Mouse (Mus musculus) right cerebral cortex, postnatal 36 days (tissue): ENCODE data around the gene Ogfod3.

ENCODE experiments used
- DNase-seq, 2 experiments: peaks; one replicate each; pipeline ENCODE4 v3.0.0; 2022; ENCODE audit warnings: low spot score in 2 of 2, mixed read lengths in 1 of 2

Ogfod3 gene

DNA sequence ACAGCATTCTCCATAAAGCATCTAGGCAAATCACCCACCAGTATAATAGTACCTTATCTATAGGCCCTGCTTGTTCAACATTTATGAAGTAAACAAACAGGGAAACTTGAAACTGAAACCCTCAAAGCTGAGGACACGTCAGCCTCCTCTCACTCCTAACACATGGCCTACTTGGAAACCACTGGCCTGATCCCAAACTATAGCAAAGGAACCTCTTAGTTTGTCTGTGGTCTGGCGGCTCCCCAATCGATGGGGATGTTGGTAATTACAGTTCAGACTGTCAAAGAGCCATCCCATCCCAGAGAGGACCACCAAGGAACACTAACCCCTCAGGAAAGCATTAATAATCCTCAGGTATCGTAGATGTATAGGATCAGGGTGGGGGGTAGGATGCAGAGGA, 4.7 kb downstream of the Ogfod3 start:
- DNase-seq: no peak

DNA sequence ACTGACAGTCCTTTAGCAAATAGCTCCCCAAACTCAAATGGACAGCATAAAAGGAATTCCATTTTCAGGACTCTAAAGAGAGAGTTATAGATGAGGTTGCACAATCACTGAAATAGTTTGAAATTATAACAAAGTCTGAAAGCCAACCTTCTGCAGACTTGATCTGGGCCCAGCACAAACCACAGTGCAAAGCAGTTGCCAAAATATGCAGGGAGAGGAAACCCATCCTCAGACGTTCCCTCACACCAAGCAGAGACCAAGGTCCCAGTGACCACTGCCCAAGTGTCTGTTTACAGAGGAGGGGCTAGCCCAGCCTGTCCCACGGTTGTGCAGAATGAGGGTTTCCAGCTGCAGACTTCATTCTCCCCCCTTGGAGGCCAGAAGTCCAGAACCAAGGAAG, 5.9 kb downstream of the Ogfod3 start:
- DNase-seq: no peak

DNA sequence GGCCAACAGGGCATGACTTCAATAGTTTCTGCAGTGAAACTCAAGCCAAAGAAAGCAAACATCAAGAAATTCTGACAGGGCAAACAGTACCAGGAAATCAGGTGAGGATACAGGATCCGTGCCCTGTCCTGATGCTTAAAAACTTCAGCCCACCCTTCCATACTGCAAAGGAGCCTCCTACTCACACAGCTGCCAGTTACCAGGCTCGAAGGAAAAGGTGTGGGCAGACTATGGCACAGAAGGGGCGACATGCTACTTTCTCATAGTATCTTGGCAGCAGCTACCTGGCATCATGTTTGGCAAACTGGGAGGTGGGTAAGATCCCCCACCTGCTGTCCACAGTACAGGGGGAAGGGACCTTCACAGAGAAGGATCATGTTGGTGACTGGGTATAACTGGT, 11.1 kb downstream of the Ogfod3 start:
- no peak for DNase-seq

DNA sequence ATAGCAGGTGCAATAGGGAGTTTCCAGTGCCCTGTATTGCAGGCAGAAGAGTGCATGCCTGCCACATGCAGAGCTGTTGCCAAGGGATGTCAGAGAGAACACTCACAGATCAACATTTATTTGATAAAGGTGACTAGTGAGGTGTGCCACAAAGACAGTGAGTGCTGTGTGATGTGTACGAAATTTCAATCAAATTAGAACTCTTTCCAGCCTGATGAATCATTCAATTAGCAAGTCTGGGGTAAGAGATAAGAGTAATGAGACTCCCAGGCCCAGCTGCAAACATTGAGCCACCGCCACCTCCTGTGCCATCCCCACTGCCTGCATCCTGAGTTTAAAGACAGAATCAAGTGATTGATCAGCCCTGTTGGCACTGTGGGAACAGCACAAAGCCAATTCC, 11.8 kb downstream of the Ogfod3 start:
- DNase-seq: no peak

DNA sequence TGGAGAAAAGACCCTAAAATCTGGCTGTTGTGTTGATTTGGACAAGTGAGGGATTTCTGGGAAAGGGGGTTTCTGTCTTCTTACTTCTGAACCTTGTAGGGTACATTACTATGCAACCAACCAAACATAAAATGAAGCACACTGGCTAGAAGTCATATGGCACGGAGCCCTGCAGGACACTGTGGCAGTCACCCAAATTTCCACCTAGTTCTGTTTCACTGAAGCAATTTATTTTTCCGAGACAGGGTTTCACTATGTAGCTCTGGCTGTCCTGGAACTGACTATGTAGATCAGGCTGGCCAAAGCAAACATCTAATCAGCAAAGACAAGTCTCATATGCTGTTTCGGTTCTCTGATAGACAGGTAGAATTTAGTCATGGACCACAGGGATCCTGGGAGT, 14.8 kb downstream of the Ogfod3 start:
- DNase-seq: no peak

DNA sequence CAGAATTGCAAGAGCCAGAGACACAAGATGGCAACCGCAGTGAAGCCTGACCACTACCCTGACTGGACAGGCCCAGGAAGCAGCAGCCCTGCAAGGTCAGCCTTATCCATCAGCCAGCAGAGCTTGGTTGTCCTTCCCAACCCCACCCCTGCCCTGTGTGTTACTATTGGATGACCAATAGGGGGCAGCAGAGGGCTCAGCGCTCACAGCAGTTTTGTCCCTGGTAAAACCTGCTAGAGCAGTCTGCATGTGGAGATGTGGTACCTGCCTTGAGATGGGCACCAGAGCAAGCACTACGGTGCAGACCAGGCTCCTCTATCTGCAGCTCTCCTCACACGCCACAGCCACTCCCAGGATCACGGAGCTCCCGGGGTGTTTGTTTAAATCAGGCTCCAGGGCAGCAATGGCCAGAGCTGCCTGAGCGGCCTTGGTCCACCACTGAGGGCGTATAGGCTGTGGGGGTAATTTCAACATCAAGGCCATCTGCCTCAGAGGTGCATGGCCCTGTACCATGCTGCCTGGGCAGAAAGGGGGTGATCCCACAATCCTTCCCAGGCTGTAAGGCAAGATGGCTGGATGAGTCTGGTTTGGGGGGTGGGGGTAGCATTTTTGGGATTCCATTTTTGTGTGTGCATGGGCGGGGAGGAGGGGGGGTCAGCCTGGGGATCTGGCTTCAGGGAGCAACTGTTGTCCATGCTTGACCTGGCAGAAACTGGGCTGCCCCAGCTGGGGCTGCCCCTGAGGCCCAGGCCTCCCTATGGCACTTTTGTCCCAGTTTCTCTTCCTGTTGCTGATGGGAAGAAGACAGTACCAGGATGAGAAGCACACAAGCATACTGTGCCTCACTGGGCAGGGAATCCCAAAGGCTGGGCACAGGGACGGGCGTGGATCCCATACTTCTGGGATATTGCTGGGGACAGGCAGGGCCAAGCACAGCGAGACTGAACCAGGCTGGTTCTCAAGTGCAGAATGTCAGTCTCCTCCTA, 27.9 kb downstream of the Ogfod3 start:
- no peak for DNase-seq

DNA sequence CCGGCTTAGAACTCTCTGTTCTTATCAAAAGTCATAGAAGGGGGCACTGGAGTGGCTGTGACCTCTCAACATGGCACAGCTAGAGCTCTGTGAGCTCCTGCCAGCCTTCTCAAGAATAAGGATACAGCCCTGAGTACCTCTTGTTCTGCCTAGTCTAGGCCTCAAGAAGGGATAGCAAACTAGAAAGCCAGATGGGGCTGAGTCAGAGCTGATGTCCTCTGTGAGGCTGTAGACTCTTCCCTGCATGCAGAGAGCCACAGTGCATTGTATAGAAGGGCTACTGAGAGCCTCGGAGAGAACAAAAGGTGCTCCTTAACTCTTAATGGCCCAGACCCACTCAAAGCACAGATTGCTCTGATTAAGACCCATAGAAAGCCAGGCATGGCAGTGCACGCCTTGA, 30.3 kb downstream of the Ogfod3 start:
- no peak for DNase-seq

DNA sequence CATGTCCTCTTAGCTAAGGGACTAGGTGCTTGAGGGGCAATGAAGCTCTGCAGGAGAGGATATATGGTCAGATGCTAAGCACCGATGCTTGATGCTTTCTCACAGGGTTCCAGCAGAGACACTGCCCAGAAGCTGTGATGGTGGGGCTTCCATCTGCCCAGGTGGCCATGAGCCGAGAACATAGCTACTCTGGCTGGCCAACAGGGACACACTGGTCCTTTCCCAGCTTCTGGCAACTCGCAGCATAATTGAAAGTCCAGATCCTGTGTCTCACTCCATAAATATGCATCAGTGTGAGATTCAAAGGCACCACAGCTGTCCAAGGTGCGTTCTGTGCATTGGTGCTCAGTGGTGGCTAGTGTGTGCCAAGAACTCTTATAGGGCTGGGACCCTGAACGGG, 31.3 kb downstream of the Ogfod3 start:
- no peak for DNase-seq

DNA sequence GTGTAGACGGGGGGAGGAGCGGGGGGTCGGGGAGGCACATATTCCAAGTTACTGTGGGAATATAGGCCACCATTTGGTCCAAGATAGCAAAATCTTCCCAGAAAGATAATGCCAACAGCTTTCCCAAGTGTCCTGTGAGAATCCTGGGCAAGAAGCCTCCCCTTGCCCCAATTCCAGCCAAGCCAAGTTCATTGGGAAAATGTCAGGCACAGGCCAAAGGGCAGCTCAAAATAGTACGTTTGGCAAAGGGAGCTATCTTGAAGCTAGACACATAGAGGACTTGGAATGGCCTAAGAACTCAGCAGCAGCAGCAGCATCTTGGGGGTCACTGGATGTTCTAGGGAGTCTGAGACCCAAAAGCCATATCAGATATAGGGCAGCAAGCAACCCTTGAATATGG, 40.8 kb downstream of the Ogfod3 start:
- no peak for DNase-seq

DNA sequence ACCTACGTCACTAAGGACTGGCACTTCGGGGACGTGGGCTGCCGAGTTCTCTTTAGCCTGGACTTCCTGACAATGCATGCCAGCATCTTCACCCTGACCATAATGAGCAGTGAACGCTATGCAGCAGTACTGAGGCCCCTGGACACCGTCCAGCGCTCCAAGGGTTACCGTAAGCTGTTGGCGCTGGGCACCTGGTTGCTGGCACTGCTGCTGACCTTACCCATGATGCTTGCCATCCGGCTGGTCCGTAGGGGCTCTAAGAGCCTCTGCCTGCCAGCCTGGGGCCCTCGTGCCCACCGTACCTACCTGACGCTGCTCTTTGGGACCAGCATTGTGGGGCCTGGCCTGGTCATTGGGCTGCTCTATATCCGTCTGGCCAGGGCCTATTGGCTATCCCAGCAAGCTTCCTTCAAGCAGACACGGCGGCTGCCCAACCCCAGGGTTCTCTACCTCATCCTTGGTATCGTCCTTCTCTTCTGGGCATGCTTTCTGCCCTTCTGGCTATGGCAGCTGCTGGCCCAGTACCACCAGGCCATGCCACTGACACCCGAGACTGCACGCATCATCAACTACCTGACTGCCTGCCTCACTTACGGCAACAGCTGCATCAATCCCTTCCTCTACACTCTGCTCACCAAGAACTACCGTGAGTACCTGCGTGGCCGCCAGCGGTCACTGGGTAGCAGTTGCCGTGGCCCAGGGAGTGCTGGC, 43.7 kb downstream of the Ogfod3 start:
- DNase-seq: no peak

DNA sequence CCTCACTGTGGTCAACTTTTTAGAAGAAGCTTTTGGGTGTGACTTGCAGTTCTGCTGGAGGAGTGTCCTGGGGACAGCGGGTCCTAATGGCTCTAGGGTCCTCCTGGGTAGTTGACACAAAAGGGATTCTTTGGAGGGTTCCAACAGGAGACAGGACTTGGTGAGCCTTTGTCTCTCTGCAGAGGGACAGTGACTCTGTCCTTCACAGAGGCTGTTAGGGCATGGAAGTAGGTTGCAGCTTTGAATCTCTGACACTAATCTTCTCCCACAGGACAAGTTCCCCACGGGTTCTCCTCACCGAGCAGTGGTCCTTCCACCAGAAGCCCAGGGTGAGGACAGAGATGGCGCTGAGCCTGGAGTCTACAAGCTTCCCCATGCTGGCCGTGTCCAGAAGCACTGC, 44.5 kb downstream of the Ogfod3 start, which contains the start of gene Uts2r:
Gene Uts2r, plus strand, starts transcription at position 301 of the 400 bp plus-strand sequence.
- no peak for DNase-seq

DNA sequence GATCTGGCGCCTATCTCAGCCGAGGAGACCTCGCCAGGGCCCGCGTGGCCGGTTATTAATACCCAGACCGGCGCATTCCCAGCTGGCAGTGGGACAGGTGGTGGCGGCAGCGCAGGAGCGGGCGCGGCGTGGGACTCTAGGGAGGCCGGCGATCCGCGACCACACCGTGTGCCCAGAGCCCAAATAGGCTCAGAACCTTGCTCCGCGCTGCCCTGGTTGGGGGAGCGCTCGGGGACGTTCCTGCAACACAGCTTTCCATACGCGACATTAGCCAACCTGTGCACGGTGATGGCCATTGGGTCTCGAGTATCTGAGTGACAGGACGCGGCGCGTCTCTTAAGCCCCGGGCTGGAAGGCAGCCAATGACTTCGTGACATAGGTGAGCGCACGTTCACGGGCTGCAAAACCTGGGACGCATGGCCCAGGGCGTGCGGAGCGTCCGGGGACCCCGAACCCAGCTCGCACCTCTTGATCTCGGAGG, 48.1 kb downstream of the Ogfod3 start:
- no peak for DNase-seq

DNA sequence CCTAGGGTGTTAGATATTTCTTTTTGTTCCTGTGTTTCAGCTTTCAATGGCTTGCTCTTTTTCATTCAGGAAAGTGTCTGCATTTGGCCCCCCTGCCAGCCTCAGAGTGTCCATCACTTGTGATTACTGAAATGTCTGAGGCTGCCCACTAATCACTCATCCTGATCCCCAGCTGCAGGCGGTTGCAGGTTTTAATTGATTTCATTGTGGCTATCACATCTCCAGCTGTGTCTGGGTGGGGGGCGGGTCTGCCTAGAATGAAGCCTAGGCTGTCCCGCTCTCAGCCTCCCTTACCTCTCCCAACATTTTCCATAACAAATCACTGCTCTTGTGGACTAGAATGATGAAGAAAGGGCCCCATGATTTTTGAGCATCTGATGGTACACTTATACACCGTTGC, 50.3 kb downstream of the Ogfod3 start:
- no peak for DNase-seq

DNA sequence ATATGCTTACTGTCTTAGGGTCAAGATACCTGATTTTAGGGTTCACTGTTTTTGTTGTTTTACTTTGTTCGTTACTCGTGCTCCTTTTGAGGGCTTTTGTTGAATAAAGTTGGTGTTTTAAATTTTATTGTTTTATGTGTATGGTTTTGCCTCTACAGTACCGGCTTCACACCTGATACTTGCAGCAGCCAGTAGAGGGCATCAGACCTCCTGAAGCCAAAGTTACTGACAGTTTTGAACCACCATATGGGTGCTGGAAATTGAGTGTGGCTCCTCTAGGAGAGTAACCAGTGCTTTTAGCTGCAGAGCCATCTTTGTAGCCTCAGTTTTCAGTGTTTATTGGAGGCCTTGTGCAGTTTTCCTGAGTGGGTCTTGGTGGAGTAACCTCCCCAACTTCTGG, 56.3 kb downstream of the Ogfod3 start:
- DNase-seq: no peak

DNA sequence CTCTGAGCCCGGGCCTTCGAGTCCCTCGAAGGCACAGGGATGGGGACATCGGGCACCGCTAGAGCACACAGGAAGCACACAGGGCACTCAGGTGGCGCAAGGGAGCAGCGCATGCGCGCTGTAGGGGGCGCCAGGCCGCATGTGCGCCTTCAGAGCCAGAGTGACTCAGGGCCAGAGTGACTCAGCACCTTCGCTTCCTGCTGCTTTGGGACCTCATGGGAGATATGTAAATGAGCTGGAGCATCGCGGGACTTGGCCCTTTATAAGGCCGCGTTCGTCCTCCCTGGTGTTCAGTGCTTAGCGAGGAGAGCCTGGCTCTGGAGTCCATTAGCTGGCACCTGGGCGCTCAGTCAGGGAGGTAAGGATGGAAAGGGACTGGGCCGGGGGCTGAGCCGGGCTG, 58.6 kb downstream of the Ogfod3 start, which contains the start of gene Tex19.1:
Gene Tex19.1, plus strand, starts transcription at position 279 of the 400 bp plus-strand sequence.
- DNase-seq: no peak

DNA sequence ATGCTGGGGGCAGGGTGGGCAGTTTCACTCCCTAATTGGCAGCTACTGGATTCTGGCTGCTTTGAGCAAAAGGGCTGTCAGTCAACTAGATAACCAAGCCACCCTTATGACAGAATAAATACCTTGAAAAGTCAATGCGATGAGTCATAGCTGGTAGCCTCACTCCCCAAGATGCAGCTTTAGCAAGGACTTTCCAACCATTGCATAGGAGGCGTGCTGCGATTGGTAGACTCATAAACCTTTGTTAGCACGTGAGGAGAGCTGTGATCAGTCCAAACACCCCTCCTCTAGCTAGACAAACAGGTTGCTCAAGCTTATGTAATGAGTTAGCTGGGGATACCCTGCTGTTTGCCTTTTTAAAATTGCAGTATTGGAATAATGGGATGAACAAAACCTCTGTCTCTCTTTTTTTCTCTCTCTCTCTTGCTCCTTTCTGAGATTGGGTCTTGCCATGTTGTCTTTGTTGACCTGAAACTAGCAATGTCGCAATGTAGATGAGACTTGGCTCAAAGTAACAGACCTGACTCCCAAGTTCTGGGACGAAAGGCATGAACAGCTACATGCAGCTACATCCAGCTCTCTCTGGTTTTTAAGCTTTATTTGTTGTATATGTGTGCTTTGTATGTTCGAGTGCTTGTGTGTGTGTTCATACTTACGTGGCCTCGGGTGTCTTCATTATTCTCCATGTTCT, 61.0 kb downstream of the Ogfod3 start:
- no peak for DNase-seq

DNA sequence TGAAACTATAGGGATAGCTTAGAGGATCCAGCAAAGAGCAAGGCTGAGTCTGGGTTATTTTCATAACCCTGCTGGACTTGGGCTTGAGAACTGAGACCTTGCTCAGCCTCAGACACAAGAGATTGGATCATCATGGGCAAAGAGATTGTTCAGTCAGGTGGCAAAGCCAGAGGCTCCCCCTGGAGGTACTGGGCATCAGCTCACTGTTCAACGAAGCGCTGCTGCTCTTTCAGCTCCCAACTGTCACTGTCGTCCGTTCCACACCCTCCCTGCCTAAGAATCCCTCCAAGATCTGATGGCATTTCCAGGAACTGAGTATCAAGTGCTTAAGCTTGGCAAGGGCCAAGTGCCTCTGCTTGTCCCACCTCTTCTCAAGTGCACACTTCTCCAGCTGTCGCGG, 65.8 kb downstream of the Ogfod3 start:
- no peak for DNase-seq

DNA sequence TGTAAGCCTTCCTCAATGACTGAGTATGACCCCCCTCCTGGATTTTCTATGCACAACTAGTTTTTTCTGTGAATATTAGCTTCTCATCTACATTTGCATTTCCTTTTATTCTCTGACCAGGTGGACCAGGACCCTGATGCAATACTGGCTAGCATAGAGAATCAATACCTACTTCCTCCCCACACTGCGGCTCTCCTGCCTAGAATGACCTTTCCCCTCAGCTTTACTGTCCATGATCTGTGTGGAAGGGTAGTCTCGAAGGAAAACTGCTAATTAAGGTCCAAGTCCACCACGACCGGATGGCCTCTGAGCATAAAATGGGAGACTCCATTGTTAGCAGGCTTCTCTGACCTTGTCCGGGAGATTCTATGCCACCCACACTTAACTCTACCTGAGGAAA, 66.8 kb downstream of the Ogfod3 start:
- DNase-seq: no peak

DNA sequence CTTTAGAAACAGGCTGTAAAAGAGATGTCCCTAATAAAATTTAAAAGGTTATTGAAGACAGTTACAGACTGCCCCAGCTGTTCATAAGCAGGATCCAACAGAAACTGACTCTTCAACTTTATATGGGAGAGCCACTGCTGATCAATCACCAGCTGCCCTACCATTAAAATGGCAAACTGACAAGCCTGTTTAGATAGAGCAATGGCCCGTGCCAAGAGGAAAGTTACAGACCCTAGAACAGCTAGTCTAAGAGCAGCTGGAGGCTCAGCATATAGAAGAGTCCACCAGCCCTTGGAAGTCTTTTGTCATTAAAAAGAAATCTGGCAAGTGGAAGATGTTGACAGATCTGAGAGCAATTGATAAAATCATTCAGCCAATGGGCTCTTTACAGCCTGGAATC, 69.9 kb downstream of the Ogfod3 start:
- no peak for DNase-seq

DNA sequence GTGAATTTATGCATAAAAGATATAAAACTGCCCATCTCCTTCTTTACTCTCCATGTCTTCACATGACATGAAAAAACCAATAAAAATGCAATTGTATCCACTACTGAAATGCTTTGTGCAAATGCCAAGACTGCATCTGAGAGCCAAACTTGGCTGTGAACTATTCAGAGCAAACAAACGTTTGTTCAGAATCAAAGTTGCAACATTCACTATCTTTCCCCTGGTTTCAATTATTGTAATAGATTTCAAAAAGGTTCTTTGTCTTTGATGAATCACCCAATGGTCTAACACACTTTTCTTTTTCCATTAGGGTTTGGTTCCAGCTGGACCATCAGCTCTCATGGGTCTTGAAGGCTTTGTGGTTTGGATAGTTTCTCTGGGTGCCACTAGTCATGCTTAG, 74.9 kb downstream of the Ogfod3 start:
- no peak for DNase-seq
